Comparison of ENCODE assay signal across 8 mouse cellular contexts in genomic region chr6:47835482-47835983, GRCm38 (mm10). TPM values are rescaled to one million over a fixed set of nuclear protein-coding genes. Genes with fewer than 3 reads are reported as not detected.
DNase-seq lines count a peak whose midpoint lies in the region; ATAC-seq and TF ChIP-seq lines count a peak whose summit lies in the region.

Gene Zfp398 (plus strand): TSS chr6:47835661.

- ATAC-seq in hindbrain, embryonic 11.5 days (ENCODE audit: low FRiP score), result peak; percentile 94
- ATAC-seq in lung, postnatal 0 days, result peak; percentile 96

- H3K36me3 ChIP-seq in hindbrain, embryonic 11.5 days (ENCODE audit: control insufficient read depth, insufficient read depth, low read length), result no peaks in the 10 kb centered on the region
- H3K36me3 ChIP-seq in lung, postnatal 0 days (ENCODE audit: insufficient read depth, low read length), result no peaks in the 10 kb centered on the region

- no peaks in the 10 kb centered on the region for H3K27me3 ChIP-seq in hindbrain, embryonic 11.5 days (ENCODE audit: control insufficient read depth, insufficient read depth, low read length)
- no peaks in the 10 kb centered on the region for H3K27me3 ChIP-seq in lung, postnatal 0 days (replicated peaks; ENCODE audit: insufficient read depth, low read length)

- peak within 1 kb of the TSS; percentile 96 for H3K27ac ChIP-seq in hindbrain, embryonic 11.5 days (ENCODE audit: low read depth, low read length)
- H3K27ac ChIP-seq in lung, postnatal 0 days (ENCODE audit: low read length), result peak within 1 kb of the TSS; percentile 96

- H3K9ac ChIP-seq in hindbrain, embryonic 11.5 days (ENCODE audit: low read depth, low read length), result peak within 1 kb of the TSS; percentile 94
- H3K9ac ChIP-seq in lung, postnatal 0 days (replicated peaks; ENCODE audit: low read depth), result peak within 1 kb of the TSS; percentile 89

- H3K4me1 ChIP-seq in hindbrain, embryonic 11.5 days (replicated peaks; ENCODE audit: control insufficient read depth, insufficient read depth, low read length), result no peaks in the 10 kb centered on the region
- no peaks in the 10 kb centered on the region; the same call in 1 of the 2 replicates for H3K4me1 ChIP-seq in lung, postnatal 0 days (ENCODE audit: insufficient read depth, low read depth, low read length)

- TF ChIP-seq EP300 in lung, postnatal 0 days (IDR thresholded peaks at IDR 0.05), result no peak

- under 1% methylated on average over 51 of the region's 52 CpGs for WGBS in hindbrain, embryonic 11.5 days
- WGBS in lung, postnatal 0 days, result under 1% methylated on average over 51 of the region's 52 CpGs

- H3K4me2 ChIP-seq in hindbrain, embryonic 11.5 days (replicated peaks; ENCODE audit: low read depth, low read length), result peak within 1 kb of the TSS; percentile 66
- peak within 1 kb of the TSS; percentile 62 for H3K4me2 ChIP-seq in lung, postnatal 0 days (replicated peaks; ENCODE audit: low read depth, low read length)

- TF ChIP-seq CTCF in lung, postnatal 0 days (IDR thresholded peaks at IDR 0.05), result peak; percentile 99

- DNase-seq in NIH3T3 (ENCODE audit: low read depth), result peak; percentile 98
- peak; percentile 95 for DNase-seq in cerebellum, adult 9-11 months
- DNase-seq in frontal cortex, adult 2 months (ENCODE audit: extremely low spot score in 1 of 2, low spot score in 1 of 2), result peak; percentile 87 to 97
- peak; percentile 97 for DNase-seq in hindbrain, embryonic 11.5 days (ENCODE audit: low spot score)
- peak; percentile 97 to 98 for DNase-seq in layer of hippocampus, postnatal 10 days (ENCODE audit: low spot score in 2 of 2)
- peak; percentile 97 for DNase-seq in lung, postnatal 0 days (ENCODE audit: low spot score)
- DNase-seq in ovary, postnatal 10 days (ENCODE audit: low spot score), result peak; percentile 96
- DNase-seq in thymus, postnatal 0 days (ENCODE audit: low spot score), result peak; percentile 96

- peak within 1 kb of the TSS; percentile 93 for H3K4me3 ChIP-seq in hindbrain, embryonic 11.5 days (ENCODE audit: low read depth, low read length)
- H3K4me3 ChIP-seq in lung, postnatal 0 days (ENCODE audit: low read depth, low read length), result peak within 1 kb of the TSS; percentile 94

- no peaks in the 10 kb centered on the region for H3K9me3 ChIP-seq in hindbrain, embryonic 11.5 days (ENCODE audit: control insufficient read depth, low read length)
- no peaks in the 10 kb centered on the region for H3K9me3 ChIP-seq in lung, postnatal 0 days (ENCODE audit: low read length)

RNA-seq across cellular contexts. Expression of gene Zfp398, which starts in this region (rescaled TPM):
- 14.3 and 15.4 TPM in 2 replicates for polyA plus RNA-seq in frontal cortex, adult 2 months (2012; rRNA removed)
- polyA plus RNA-seq in hindbrain, embryonic 11.5 days (2014; fragmentation: Nextera tagmentation; extraction: Ambion mirVana), result 9.1 and 13.8 TPM in 2 replicates
- total RNA-seq in layer of hippocampus, postnatal 10 days (2021), result 10 to 100 TPM; 20.2 to 21.3 TPM
- polyA plus RNA-seq in lung, postnatal 0 days (2015; fragmentation: Nextera tagmentation; extraction: Ambion mirVana), result 4.7 and 5.2 TPM in 2 replicates
- 8.6 and 11.1 TPM in 2 replicates for polyA plus RNA-seq in thymus, postnatal 0 days (2015; fragmentation: Nextera tagmentation; extraction: Ambion mirVana)

Comparison
In these comparisons a context has a peak if more than half of its experiments do, and no peak if none do; other contexts are left out.
1. Peak in every context shown above with its lines: DNase-seq, ATAC-seq, H3K4me3 ChIP-seq and H3K27ac ChIP-seq.